Mouse (Mus musculus): ENCODE data around the gene Spats2l. TPM values are rescaled to one million over a fixed set of nuclear protein-coding genes. Genes with fewer than 3 reads are reported as not detected.

The Spats2l gene
- total and polyA plus RNA-seq, 2 experiments from 2014 or later: 34.8 to 80.4 TPM

- ATAC-seq (ENCODE audit: low FRiP score) (no peak), DNase-seq (ENCODE audit: low spot score) (peak; percentile 24)
- no peak overlapping the region for H3K4me3 ChIP-seq (ENCODE audit: low read depth, low read length)
- no peak overlapping the region for H3K9ac ChIP-seq (replicated peaks; ENCODE audit: low read length, poor library complexity, severe bottlenecking)
- no peak for TF ChIP-seq CTCF (IDR thresholded peaks at IDR 0.05)
- H3K4me2 ChIP-seq (ENCODE audit: low read depth, low read length, poor library complexity, severe bottlenecking): no peak overlapping the region
- H3K27me3 ChIP-seq (ENCODE audit: insufficient read depth, low read length): no peaks in the 10 kb centered on the region
- no peak overlapping the region for H3K27ac ChIP-seq (ENCODE audit: low read depth, low read length)
- no peaks in the 10 kb centered on the region for H3K36me3 ChIP-seq (ENCODE audit: insufficient read depth, low read length)
- 65% methylated on average over 5 of the region's 5 CpGs for WGBS
- no peaks in the 10 kb centered on the region for H3K4me1 ChIP-seq (ENCODE audit: insufficient read depth, low read length)
- no peaks in the 10 kb centered on the region for H3K9me3 ChIP-seq (ENCODE audit: low read length)
These were observed 15.9 kb downstream of the Spats2l start for GRCm38 (mm10) chr1:57789831-57790230.

GRCm38 (mm10) chr1:57792212-57792611 is 18.2 kb downstream of the Spats2l start:
- H3K9ac ChIP-seq (replicated peaks; ENCODE audit: low read length, poor library complexity, severe bottlenecking): no peak overlapping the region
- ATAC-seq (ENCODE audit: low FRiP score) (no peak), DNase-seq (ENCODE audit: low spot score) (no peak)
- TF ChIP-seq CTCF (IDR thresholded peaks at IDR 0.05): no peak
- H3K36me3 ChIP-seq (ENCODE audit: insufficient read depth, low read length): no peaks in the 10 kb centered on the region
- H3K27ac ChIP-seq (ENCODE audit: low read depth, low read length): no peak overlapping the region
- no peaks in the 10 kb centered on the region for H3K27me3 ChIP-seq (ENCODE audit: insufficient read depth, low read length)
- H3K4me1 ChIP-seq (ENCODE audit: insufficient read depth, low read length): no peaks in the 10 kb centered on the region
- H3K9me3 ChIP-seq (ENCODE audit: low read length): no peaks in the 10 kb centered on the region
- H3K4me2 ChIP-seq (ENCODE audit: low read depth, low read length, poor library complexity, severe bottlenecking): no peak overlapping the region
- WGBS: 88% methylated on average over 4 of the region's 4 CpGs
- H3K4me3 ChIP-seq (ENCODE audit: low read depth, low read length): no peak overlapping the region

- H3K27ac ChIP-seq (ENCODE audit: low read depth, low read length): no peak overlapping the region
- H3K36me3 ChIP-seq (ENCODE audit: insufficient read depth, low read length): no peaks in the 10 kb centered on the region
- DNase-seq (ENCODE audit: low spot score) (no peak), ATAC-seq (ENCODE audit: low FRiP score) (no peak)
- 0 out of 2 replicates have a peak, but pooled peaks have one; percentile 6 for TF ChIP-seq CTCF (IDR thresholded peaks at IDR 0.05)
- no peaks in the 10 kb centered on the region for H3K9me3 ChIP-seq (ENCODE audit: low read length)
- H3K27me3 ChIP-seq (ENCODE audit: insufficient read depth, low read length): no peaks in the 10 kb centered on the region
- no peak overlapping the region for H3K4me2 ChIP-seq (ENCODE audit: low read depth, low read length, poor library complexity, severe bottlenecking)
- no peak overlapping the region for H3K4me3 ChIP-seq (ENCODE audit: low read depth, low read length)
- no peak overlapping the region for H3K9ac ChIP-seq (replicated peaks; ENCODE audit: low read length, poor library complexity, severe bottlenecking)
- WGBS: 91% methylated on average over 1 of the region's 1 CpGs
- H3K4me1 ChIP-seq (ENCODE audit: insufficient read depth, low read length): no peaks in the 10 kb centered on the region
These were observed 21.9 kb downstream of the Spats2l start for GRCm38 (mm10) chr1:57795838-57796237.

GRCm38 (mm10) chr1:57799398-57799797 is 25.4 kb downstream of the Spats2l start:
- Histone ChIP-seq H3K9me3 (ENCODE audit: low read length) (no peaks in the 10 kb centered on the region), H3K27me3 (ENCODE audit: insufficient read depth, low read length) (no peaks in the 10 kb centered on the region), H3K27ac (ENCODE audit: low read depth, low read length) (no peak overlapping the region), H3K9ac (replicated peaks; ENCODE audit: low read length, poor library complexity, severe bottlenecking) (no peak overlapping the region), H3K36me3 (ENCODE audit: insufficient read depth, low read length) (no peaks in the 10 kb centered on the region), H3K4me2 (ENCODE audit: low read depth, low read length, poor library complexity, severe bottlenecking) (no peak overlapping the region), H3K4me3 (ENCODE audit: low read depth, low read length) (no peak overlapping the region), H3K4me1 (ENCODE audit: insufficient read depth, low read length) (no peaks in the 10 kb centered on the region)
- WGBS: 92% methylated on average over 2 of the region's 2 CpGs
- TF ChIP-seq CTCF (IDR thresholded peaks at IDR 0.05): no peak
- no peak for ATAC-seq (ENCODE audit: low FRiP score)
- no peak for DNase-seq (ENCODE audit: low spot score)

GRCm38 (mm10) chr1:57800846-57801245 is 26.9 kb downstream of the Spats2l start:
- Histone ChIP-seq H3K9me3 (ENCODE audit: low read length) (no peaks in the 10 kb centered on the region), H3K4me3 (ENCODE audit: low read depth, low read length) (no peak overlapping the region), H3K36me3 (ENCODE audit: insufficient read depth, low read length) (no peaks in the 10 kb centered on the region), H3K9ac (replicated peaks; ENCODE audit: low read length, poor library complexity, severe bottlenecking) (no peak overlapping the region), H3K27me3 (ENCODE audit: insufficient read depth, low read length) (no peaks in the 10 kb centered on the region), H3K4me1 (ENCODE audit: insufficient read depth, low read length) (no peaks in the 10 kb centered on the region), H3K27ac (ENCODE audit: low read depth, low read length) (no peak overlapping the region), H3K4me2 (ENCODE audit: low read depth, low read length, poor library complexity, severe bottlenecking) (no peak overlapping the region)
- no peak for TF ChIP-seq CTCF (IDR thresholded peaks at IDR 0.05)
- ATAC-seq (ENCODE audit: low FRiP score): no peak
- peak; percentile 24 for DNase-seq (ENCODE audit: low spot score)
- WGBS: 73% methylated on average over 6 of the region's 6 CpGs

- ATAC-seq (ENCODE audit: low FRiP score) (no peak), DNase-seq (ENCODE audit: low spot score) (no peak)
- 92% methylated on average over 3 of the region's 3 CpGs for WGBS
- Histone ChIP-seq H3K36me3 (ENCODE audit: insufficient read depth, low read length) (no peaks in the 10 kb centered on the region), H3K4me2 (ENCODE audit: low read depth, low read length, poor library complexity, severe bottlenecking) (no peak overlapping the region), H3K4me1 (ENCODE audit: insufficient read depth, low read length) (no peaks in the 10 kb centered on the region), H3K27me3 (ENCODE audit: insufficient read depth, low read length) (no peaks in the 10 kb centered on the region), H3K9me3 (ENCODE audit: low read length) (no peaks in the 10 kb centered on the region), H3K4me3 (ENCODE audit: low read depth, low read length) (no peak overlapping the region), H3K9ac (replicated peaks; ENCODE audit: low read length, poor library complexity, severe bottlenecking) (no peak overlapping the region), H3K27ac (ENCODE audit: low read depth, low read length) (no peak overlapping the region)
- TF ChIP-seq CTCF (IDR thresholded peaks at IDR 0.05): no peak
These were observed 32.2 kb downstream of the Spats2l start for GRCm38 (mm10) chr1:57806126-57806525.
